9 mouse cellular contexts compared by ENCODE assay signal in the genomic region with DNA sequence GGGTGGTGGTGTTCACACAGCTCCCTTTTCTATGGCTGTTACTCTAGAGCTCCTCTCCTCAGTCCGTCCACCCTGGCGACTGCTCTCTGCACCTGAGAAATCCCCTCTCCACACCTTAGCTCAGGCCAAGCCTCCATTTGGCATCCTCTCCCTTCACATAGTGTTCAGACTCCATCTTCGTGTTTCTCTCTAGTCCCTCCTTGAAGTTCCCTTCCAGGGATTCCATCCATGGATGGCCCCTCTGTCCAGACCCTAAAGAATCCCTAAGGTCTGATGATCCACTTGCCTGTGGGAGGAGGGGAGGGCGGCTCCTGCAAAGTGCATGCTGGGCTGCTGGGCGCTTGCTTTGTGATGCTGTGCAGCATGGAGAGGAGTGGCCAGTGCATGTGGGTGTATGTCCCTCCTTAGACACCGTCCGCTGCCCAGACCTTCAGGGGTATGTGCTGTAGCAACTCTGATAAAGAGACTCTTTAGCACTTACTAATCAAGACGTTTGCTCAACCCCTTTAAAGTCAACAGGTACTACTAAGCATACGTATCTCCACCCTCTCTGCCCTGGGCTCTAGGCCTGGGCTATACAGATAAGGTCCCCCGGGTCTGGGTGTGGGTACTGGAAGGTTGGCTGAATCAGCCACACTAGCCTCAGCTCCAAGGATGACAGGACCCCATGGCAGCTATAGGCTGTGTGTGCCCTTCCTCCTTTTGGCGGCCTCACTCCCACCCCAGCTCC. TPM values are rescaled to one million over a fixed set of nuclear protein-coding genes. Genes with fewer than 3 reads are reported as not detected.
A peak's percentile ranks its signal among the peaks of the same experiment; 100 is the strongest.
DNase-seq lines count a peak whose midpoint lies in the region; ATAC-seq and TF ChIP-seq lines count a peak whose summit lies in the region.
"Had no signal": no experiment of that assay in that cellular context is flagged by ENCODE, and none has a peak within 500 bp of the region (broad histone marks: within the 10 kb centered on the region; RNA-seq: fewer than 3 reads in every experiment).

No protein-coding gene starts in this region.

- H3K27me3 ChIP-seq in intestine, embryonic 15.5 days (replicated peaks): no peaks in the 10 kb centered on the region
- H3K27me3 ChIP-seq in intestine, postnatal 0 days (replicated peaks; ENCODE audit: control insufficient read depth, insufficient read depth, low read length): no peaks in the 10 kb centered on the region
- H3K27me3 ChIP-seq in myocyte (ENCODE audit: control insufficient read depth, insufficient read depth, insufficient read length): no peaks in the 10 kb centered on the region
- H3K27me3 ChIP-seq: heart, embryonic 15.5 days had no signal

- no peak overlapping the region for H3K4me2 ChIP-seq in intestine, embryonic 15.5 days (replicated peaks)
- H3K4me2 ChIP-seq in intestine, postnatal 0 days (replicated peaks; ENCODE audit: low read depth): no peak overlapping the region
- H3K4me2 ChIP-seq in myocyte (ENCODE audit: low read depth): peak overlapping the region; percentile 76

- H3K36me3 ChIP-seq in intestine, embryonic 15.5 days: 0 out of 2 replicates have a peak, but pooled peaks cover 2% of the 10 kb centered on the region
- peaks cover 16% of the 10 kb centered on the region; the same call in 1 of the 2 replicates for H3K36me3 ChIP-seq in intestine, postnatal 0 days (ENCODE audit: control insufficient read depth, insufficient read depth)
- H3K36me3 ChIP-seq in myocyte (ENCODE audit: control insufficient read depth, insufficient read depth): no peaks in the 10 kb centered on the region
- H3K36me3 ChIP-seq: heart, embryonic 15.5 days had no signal

- peaks cover 11% of the 10 kb centered on the region for H3K4me1 ChIP-seq in intestine, embryonic 15.5 days (replicated peaks)
- H3K4me1 ChIP-seq in intestine, postnatal 0 days (replicated peaks; ENCODE audit: control insufficient read depth, insufficient read depth, low read length): 0 out of 2 replicates have a peak, but pooled peaks cover 6% of the 10 kb centered on the region
- H3K4me1 ChIP-seq in brown adipose tissue, adult 24 weeks (ENCODE audit: control insufficient read depth, insufficient read depth, insufficient read length, low read length): peaks cover 25% of the 10 kb centered on the region

- no peak overlapping the region for H3K27ac ChIP-seq in intestine, embryonic 15.5 days
- no peak overlapping the region for H3K27ac ChIP-seq in intestine, postnatal 0 days (ENCODE audit: low read depth, low read length)
- H3K27ac ChIP-seq in brown adipose tissue, adult 24 weeks (replicated peaks; ENCODE audit: low read depth, low read length): peak overlapping the region; percentile 97

- DNase-seq in adrenal gland, postnatal 10 days: no peak
- DNase-seq in kidney, adult 18-20 months: no peak
- DNase-seq: thymus, postnatal 25 days had no signal

- ATAC-seq in intestine, embryonic 15.5 days: peak; percentile 79
- no peak for ATAC-seq in intestine, postnatal 0 days
- ATAC-seq in erythroblast, adult 5-6 weeks (replicated peaks; ENCODE audit: low FRiP score, poor library complexity, severe bottlenecking): peak; percentile 67

- no peak for TF ChIP-seq POLR2A in myocyte (IDR thresholded peaks at IDR 0.05; ENCODE audit: insufficient read length, low read depth)

- WGBS in intestine, embryonic 15.5 days: 85% methylated on average over 11 of the region's 11 CpGs
- 81% methylated on average over 11 of the region's 11 CpGs for WGBS in intestine, postnatal 0 days

- no peak for TF ChIP-seq CTCF in intestine, postnatal 0 days (IDR thresholded peaks at IDR 0.05; ENCODE audit: low read depth)

- no peak overlapping the region for H3K9ac ChIP-seq in intestine, embryonic 15.5 days
- no peak overlapping the region for H3K9ac ChIP-seq in intestine, postnatal 0 days (ENCODE audit: low read depth, low read length)
- H3K9ac ChIP-seq: heart, embryonic 15.5 days had no signal

- no peaks in the 10 kb centered on the region for H3K9me3 ChIP-seq in intestine, embryonic 15.5 days
- H3K9me3 ChIP-seq in intestine, postnatal 0 days (ENCODE audit: control insufficient read depth): no peaks in the 10 kb centered on the region
- H3K9me3 ChIP-seq: heart, embryonic 15.5 days had no signal

- H3K4me3 ChIP-seq in intestine, embryonic 15.5 days (replicated peaks): no peak overlapping the region
- no peak overlapping the region for H3K4me3 ChIP-seq in intestine, postnatal 0 days (ENCODE audit: low read depth, low read length)
- H3K4me3 ChIP-seq in brown adipose tissue, adult 24 weeks (ENCODE audit: insufficient read depth, low read depth, low read length): no peak overlapping the region
- no peak overlapping the region for H3K4me3 ChIP-seq in myocyte
- H3K4me3 ChIP-seq: heart, embryonic 15.5 days had no signal

- H3K79me2 ChIP-seq in myocyte (ENCODE audit: control insufficient read depth, insufficient read depth): no peaks in the 10 kb centered on the region

- no peak overlapping the region for H3ac ChIP-seq in myocyte (ENCODE audit: control insufficient read depth, insufficient read length)

TF ChIP-seq in myocyte, 11 proteins besides CTCF, POLR2A, EP300 and RAD21:
- TF ChIP-seq E2F4 (IDR thresholded peaks at IDR 0.05; ENCODE audit: insufficient read depth): no peak
- TF ChIP-seq CEBPB (IDR thresholded peaks at IDR 0.05; ENCODE audit: insufficient read depth, poor library complexity, severe bottlenecking): no peak
- no peak for TF ChIP-seq MYOG (IDR thresholded peaks at IDR 0.05; ENCODE audit: control insufficient read depth in 1 of 3, insufficient read depth in 1 of 3, insufficient read length in 2 of 3, low read depth in 2 of 3)

RNA-seq across cellular contexts. Expression of gene Ucp3, which starts 5.8 kb away (rescaled TPM):
- polyA plus RNA-seq in intestine, embryonic 15.5 days (2015; fragmentation: Nextera tagmentation; extraction: Ambion mirVana): not detected in 2 replicates
- polyA plus RNA-seq in intestine, postnatal 0 days (2015; fragmentation: Nextera tagmentation; extraction: Ambion mirVana): not detected in 2 replicates
- polyA plus RNA-seq in brown adipose tissue, adult 24 weeks (2012; ENCODE audit: insufficient read depth, insufficient read length, missing spikeins): 61.6 and 107 TPM in 2 replicates
- total RNA-seq in erythroblast, adult 5-6 weeks (2015; ENCODE audit: low replicate concordance): 0.42 TPM in 1 of 2 replicates, not detected in the other
- 0.56 TPM in 1 of 2 replicates, not detected in the other for total RNA-seq in erythroblast, adult 5-6 weeks (2017; ENCODE audit: low replicate concordance)
- 2.2 TPM for polyA plus RNA-seq in myocyte (2012; fragmentation: generic; extraction: Trizol)
- total RNA-seq in adrenal gland, postnatal 10 days (2021): 10 to 100 TPM; 34.9 to 45.2 TPM

RNA-seq across cellular contexts. Expression of gene Ucp2, which starts 26.2 kb away (rescaled TPM):
- 272 and 287 TPM in 2 replicates for polyA plus RNA-seq in intestine, embryonic 15.5 days (2015; fragmentation: Nextera tagmentation; extraction: Ambion mirVana)
- polyA plus RNA-seq in intestine, postnatal 0 days (2015; fragmentation: Nextera tagmentation; extraction: Ambion mirVana): 266 and 281 TPM in 2 replicates
- polyA plus RNA-seq in brown adipose tissue, adult 24 weeks (2012; ENCODE audit: insufficient read depth, insufficient read length, missing spikeins): 54.8 and 55.8 TPM in 2 replicates
- 1,034 and 1,242 TPM in 2 replicates for total RNA-seq in erythroblast, adult 5-6 weeks (2015; ENCODE audit: low replicate concordance)
- 1,143 and 1,228 TPM in 2 replicates for total RNA-seq in erythroblast, adult 5-6 weeks (2017; ENCODE audit: low replicate concordance)
- 387 TPM for polyA plus RNA-seq in myocyte (2012; fragmentation: generic; extraction: Trizol)
- 100 to 1,000 TPM; 482 to 541 TPM for total RNA-seq in adrenal gland, postnatal 10 days (2021)

RNA-seq across cellular contexts. Expression of gene Dnajb13, which starts 47.8 kb away (rescaled TPM):
- polyA plus RNA-seq in intestine, embryonic 15.5 days (2015; fragmentation: Nextera tagmentation; extraction: Ambion mirVana): 0.28 and 0.41 TPM in 2 replicates
- 0.09 and 0.17 TPM in 2 replicates for polyA plus RNA-seq in intestine, postnatal 0 days (2015; fragmentation: Nextera tagmentation; extraction: Ambion mirVana)
- polyA plus RNA-seq in brown adipose tissue, adult 24 weeks (2012; ENCODE audit: insufficient read depth, insufficient read length, missing spikeins): 2.6 and 2.7 TPM in 2 replicates
- total RNA-seq in erythroblast, adult 5-6 weeks (2015; ENCODE audit: low replicate concordance): 1.5 TPM in 1 of 2 replicates, not detected in the other
- 2.6 and 9.2 TPM in 2 replicates for total RNA-seq in erythroblast, adult 5-6 weeks (2017; ENCODE audit: low replicate concordance)
- polyA plus RNA-seq in myocyte (2012; fragmentation: generic; extraction: Trizol): 0.46 TPM
- total RNA-seq in adrenal gland, postnatal 10 days (2021): under 1 TPM in 1 of 2 experiments, not detected in 1; 0.30 TPM

Comparison
In these comparisons a context has a peak if more than half of its experiments do, and no peak if none do; other contexts are left out.
1. RNA of gene Ucp3, which starts 5.8 kb away (polyA plus RNA-seq): 61.6 to 107 TPM in brown adipose tissue, adult 24 weeks; 2.2 TPM in myocyte (single experiment), not detected in intestine, embryonic 15.5 days and not detected in intestine, postnatal 0 days; every median in the first group is over 10 times any median in the second.